Mouse (Mus musculus) cerebellum, postnatal 25 days (tissue): ENCODE measurements around the gene Abraxas2.

Experiments
- DNase-seq, 2 experiments: peaks; one replicate each; pipeline ENCODE4 v3.0.0; 2021; ENCODE audit warnings: mixed read lengths in 2 of 2

Gene Abraxas2

GRCm38 (mm10) chr7:132900826-132901531 lies 42.0 kb downstream of the Abraxas2 start:
- DNase-seq, result no peak

DNA sequence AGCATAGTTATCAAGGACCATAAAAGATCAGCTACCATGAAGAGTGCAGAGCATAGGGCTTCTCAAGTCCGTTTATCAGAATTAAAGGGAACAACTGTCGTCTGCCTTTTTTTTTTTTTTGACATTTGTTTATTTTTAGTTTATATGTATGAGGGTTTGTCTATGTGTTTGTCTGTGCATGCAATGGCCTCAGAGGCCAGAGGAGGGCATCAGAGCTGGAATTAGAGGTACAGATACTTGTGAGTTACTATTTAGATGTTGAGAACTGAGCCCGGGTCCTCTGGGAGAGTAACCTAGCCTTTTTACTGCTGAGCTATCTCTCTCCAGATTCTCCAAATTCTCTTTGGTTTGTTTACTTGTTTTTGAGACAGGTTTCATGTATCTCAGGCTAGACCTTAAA lies 44.8 kb downstream of the Abraxas2 start:
- no peak for DNase-seq

GRCm38 (mm10) chr7:132921971-132922370 lies 62.9 kb downstream of the Abraxas2 start:
- DNase-seq, result peak in 1 of 2 experiments; percentile 26

- DNase-seq, result no peak
These were observed 66.2 kb downstream of the Abraxas2 start for GRCm38 (mm10) chr7:132925227-132925626.

DNA sequence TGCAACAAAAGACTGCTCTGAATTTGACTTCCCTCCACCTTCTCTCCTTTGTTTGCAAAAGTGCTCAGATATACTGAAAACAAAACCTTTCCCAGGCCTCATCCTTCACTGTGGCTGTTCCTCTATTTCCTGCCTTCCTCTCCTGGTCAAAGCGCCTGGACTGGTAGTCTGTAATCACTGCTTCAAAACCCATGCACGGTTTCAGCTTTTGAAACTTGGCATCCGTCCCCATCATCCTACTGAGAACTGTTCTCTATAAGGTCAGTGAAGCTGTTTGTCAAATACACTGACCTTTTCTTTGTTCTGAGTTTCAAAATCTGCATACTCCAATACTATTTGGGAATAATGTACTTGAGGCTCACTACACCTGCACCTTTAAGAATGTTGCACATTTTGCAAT lies 68.2 kb downstream of the Abraxas2 start:
- DNase-seq, result no peak

GRCm38 (mm10) chr7:132930055-132930454 lies 71.0 kb downstream of the Abraxas2 start:
- DNase-seq, result no peak

DNA sequence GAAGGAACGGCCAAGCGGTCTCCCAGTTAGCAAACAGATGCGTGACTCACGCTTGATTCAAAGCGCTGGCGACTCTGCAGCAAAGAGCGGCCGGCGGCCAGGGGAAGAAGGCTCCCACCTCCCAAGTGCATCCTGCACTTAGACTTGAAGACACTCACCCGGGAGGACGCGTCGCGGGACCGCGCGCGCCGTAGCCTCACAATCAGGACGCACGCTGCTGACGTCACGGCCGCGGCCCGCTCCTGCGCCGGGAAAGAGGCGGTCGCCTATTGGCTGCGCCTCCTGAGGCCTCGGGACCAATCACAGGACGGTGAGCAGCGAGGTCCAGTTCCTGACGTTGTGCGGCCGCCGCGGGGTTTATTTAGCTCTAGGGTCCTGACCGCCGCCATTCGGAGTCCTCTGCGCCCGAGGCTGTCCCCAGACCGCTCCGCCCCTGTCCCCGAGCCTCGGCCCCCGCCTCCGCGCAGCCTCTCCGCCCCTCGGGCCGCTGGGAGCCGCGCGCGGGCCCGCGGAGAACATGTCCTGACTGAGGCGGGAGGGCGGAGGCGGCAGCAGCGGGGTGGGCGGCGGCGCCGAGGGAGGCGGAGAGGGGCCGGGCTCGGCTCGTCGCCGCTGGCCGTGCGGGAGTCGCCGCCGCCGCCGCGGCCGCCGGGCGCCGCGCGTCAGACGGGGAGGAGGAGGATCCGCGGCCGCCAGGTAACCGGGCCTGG lies 72.0 kb downstream of the Abraxas2 start, which contains the start of gene Zranb1:
Gene Zranb1 (plus strand): TSS at position 293 of the 710 bp plus-strand sequence.
- DNase-seq, result peak; percentile 99

DNA sequence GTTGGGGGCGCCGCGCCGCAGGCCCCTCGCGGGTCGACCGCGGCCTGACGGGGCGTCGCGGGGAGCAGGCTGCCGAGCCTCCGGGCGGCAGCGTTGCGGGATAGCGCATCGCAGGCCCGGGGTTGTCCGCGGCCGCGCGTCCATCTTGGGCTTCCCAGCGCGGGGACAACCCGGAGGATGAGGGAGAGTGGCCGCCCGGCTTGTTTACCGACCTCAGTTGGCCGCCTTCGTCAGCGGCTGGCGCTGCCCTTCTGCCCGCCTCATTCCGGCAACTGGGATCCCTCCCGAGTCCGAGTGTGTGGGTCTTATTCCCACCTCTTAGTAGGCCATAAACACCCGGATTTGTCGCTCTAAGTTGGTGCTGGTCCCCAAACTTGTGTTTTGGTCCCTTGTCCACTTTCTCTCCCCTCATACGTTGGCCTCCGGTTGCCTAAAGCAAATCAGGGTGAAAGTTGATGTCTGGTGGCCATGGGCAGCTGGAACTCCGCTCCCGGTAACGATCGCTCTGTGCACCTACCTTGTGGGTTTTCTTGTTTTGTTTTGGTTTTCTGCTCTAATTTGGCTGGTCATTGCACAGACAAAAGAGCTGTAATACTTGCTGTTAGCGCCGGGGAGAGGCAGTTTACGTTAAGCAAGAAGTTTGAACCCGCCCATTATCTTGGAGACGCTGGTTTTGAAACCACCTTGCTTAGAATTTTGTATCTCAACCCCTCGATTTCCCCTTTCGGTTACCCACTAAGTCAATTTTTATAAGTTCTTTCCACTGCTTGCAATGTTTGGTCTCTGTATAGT lies 72.7 kb downstream of the Abraxas2 start:
- peak in 1 of 2 experiments; percentile 71 for DNase-seq

DNA sequence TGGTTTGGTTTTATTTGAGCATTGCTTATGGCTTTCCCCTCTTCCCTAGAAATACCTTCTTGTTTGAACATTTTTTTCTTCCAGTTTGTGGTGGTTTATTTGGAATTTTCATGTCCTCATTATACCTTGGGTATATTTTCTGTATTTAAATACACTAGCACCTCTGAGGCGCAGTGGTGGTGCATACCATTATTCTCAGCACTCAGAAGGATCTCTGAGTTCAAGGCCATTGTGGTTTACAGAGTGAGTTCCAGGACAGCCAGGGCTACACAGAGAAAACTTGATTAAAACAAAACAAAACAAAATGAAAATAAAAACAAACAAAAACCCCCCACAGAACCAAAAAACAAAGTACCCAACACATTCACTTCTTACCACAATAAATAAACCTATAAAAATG lies 74.3 kb downstream of the Abraxas2 start:
- DNase-seq, result no peak
